Mouse (Mus musculus) testis, adult 2 months (tissue): ENCODE measurements around the gene 1700042G07Rik. TPM values are rescaled to one million over a fixed set of nuclear protein-coding genes. Genes with fewer than 3 reads are reported as not detected.

Source experiments
- H3K27ac ChIP-seq: fragments of 200-500 bp; 2 replicates; pipeline ENCODE4 v1.5.1; 2012; ENCODE audit warnings: low read depth, low read length; ENCODE audit not compliant: control insufficient read depth, insufficient read depth
- H3K27me3 ChIP-seq: fragments of 200-500 bp; 2 replicates; pipeline ENCODE4 v1.6.1; 2012; ENCODE audit warnings: mild to moderate bottlenecking, low read length, moderate library complexity; ENCODE audit not compliant: control insufficient read depth, insufficient read depth
- H3K36me3 ChIP-seq: fragments of 200-500 bp; 2 replicates; pipeline ENCODE4 v1.6.1; 2012; ENCODE audit warnings: mild to moderate bottlenecking, low read length; ENCODE audit not compliant: control insufficient read depth, insufficient read depth
- H3K4me1 ChIP-seq: fragments of 200-500 bp; 2 replicates; pipeline ENCODE4 v1.6.1; 2012; ENCODE audit warnings: low read length; ENCODE audit not compliant: control insufficient read depth, insufficient read depth
- H3K4me3 ChIP-seq: fragments of 200-500 bp; 2 replicates; pipeline ENCODE4 v1.5.1; 2012; ENCODE audit warnings: low read depth, mild to moderate bottlenecking, low read length, moderate library complexity, mixed read lengths; ENCODE audit not compliant: control insufficient read depth
- CTCF ChIP-seq: fragments of 200-500 bp; IDR thresholded peaks from 2 replicates; pipeline ENCODE4 v1.5.1; 2012; ENCODE audit warnings: low read depth, mild to moderate bottlenecking, inconsistent platforms, low read length, moderate library complexity; ENCODE audit not compliant: control insufficient read depth, insufficient read depth, insufficient replicate concordance
- POLR2A ChIP-seq: fragments of 200-500 bp; IDR thresholded peaks from 2 replicates; pipeline ENCODE4 v1.6.1; 2012; ENCODE audit warnings: low read depth, mild to moderate bottlenecking, inconsistent platforms, low read length, moderate library complexity; ENCODE audit not compliant: control insufficient read depth
- polyA plus RNA-seq: library from polyadenylated mRNA; depleted of rRNA; stranded (reverse); fragments of >200 nt; gene quantifications from 2 replicates; pipeline ENCODE4 v1.2.3, GENCODE M21; 2012; rRNA removed

1700042G07Rik gene
- polyA plus RNA-seq, 1 experiment: 696 TPM

DNA sequence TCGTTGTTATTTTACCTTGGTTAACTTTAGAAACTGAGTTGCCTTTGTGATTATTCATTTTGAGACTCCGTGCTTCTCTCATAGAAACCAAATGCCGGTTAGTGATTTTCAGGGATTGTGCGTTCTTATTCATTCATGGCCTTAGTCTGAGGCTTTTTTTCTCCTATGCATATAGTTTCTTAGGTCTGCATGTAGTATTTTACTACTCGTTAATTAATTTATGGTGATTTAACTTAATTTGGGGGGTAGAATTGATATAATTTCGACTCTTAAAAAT, 49.6 kb downstream of the 1700042G07Rik start:
- Histone ChIP-seq H3K4me1 (peaks cover 3% of the 10 kb centered on the region), H3K36me3 (no peaks in the 10 kb centered on the region), H3K27me3 (no peaks in the 10 kb centered on the region), H3K27ac (no peak overlapping the region), H3K4me3 (no peak overlapping the region)
- TF ChIP-seq CTCF (no peak), POLR2A (no peak)

Other genes with a start within 250 kb of the 1700042G07Rik start
- gene Dmbx1, start 233.4 kb upstream of the 1700042G07Rik start, polyA plus RNA-seq: 0.08 and 0.25 TPM in 2 replicates
- gene Faah, start 155.4 kb upstream of the 1700042G07Rik start, polyA plus RNA-seq: 31.6 and 32.2 TPM in 2 replicates
- gene Nsun4, start 119.5 kb upstream of the 1700042G07Rik start, polyA plus RNA-seq: 193 and 263 TPM in 2 replicates
- gene Uqcrh, start 98.3 kb upstream of the 1700042G07Rik start, polyA plus RNA-seq: 108 and 112 TPM in 2 replicates
- 122 and 128 TPM in 2 replicates for gene Lrrc41, start 98.1 kb upstream of the 1700042G07Rik start, polyA plus RNA-seq
- 5.3 and 6.0 TPM in 2 replicates for gene Rad54l, start 49.7 kb upstream of the 1700042G07Rik start, polyA plus RNA-seq
- 111 and 113 TPM in 2 replicates for gene Pomgnt1, start 49.5 kb upstream of the 1700042G07Rik start, polyA plus RNA-seq
- 30.3 and 36.1 TPM in 2 replicates for gene Lurap1, start 22.0 kb upstream of the 1700042G07Rik start, polyA plus RNA-seq
- 4.3 TPM in 2 replicates for gene Tspan1, start 5.8 kb upstream of the 1700042G07Rik start, polyA plus RNA-seq
- gene Gm49337, start within 50 bp of the 1700042G07Rik start, polyA plus RNA-seq: not detected in 2 replicates
- 46.5 TPM in 2 replicates for gene Pik3r3, start 48.2 kb downstream of the 1700042G07Rik start, polyA plus RNA-seq